Mouse (Mus musculus) neural tube, postnatal 0 days (tissue): ENCODE measurements around the gene Sacs. TPM values are rescaled to one million over a fixed set of nuclear protein-coding genes. Genes with fewer than 3 reads are reported as not detected.

ENCODE experiments used
- polyA plus RNA-seq: library from polyadenylated mRNA; unstranded; fragments of >200 nt; fragmentation: Nextera tagmentation; extraction: Ambion mirVana; gene quantifications from 2 replicates; pipeline ENCODE4 v1.2.1, GENCODE M21; 2015

The Sacs gene
- 8.9 and 9.6 TPM in 2 replicates for polyA plus RNA-seq

DNA sequence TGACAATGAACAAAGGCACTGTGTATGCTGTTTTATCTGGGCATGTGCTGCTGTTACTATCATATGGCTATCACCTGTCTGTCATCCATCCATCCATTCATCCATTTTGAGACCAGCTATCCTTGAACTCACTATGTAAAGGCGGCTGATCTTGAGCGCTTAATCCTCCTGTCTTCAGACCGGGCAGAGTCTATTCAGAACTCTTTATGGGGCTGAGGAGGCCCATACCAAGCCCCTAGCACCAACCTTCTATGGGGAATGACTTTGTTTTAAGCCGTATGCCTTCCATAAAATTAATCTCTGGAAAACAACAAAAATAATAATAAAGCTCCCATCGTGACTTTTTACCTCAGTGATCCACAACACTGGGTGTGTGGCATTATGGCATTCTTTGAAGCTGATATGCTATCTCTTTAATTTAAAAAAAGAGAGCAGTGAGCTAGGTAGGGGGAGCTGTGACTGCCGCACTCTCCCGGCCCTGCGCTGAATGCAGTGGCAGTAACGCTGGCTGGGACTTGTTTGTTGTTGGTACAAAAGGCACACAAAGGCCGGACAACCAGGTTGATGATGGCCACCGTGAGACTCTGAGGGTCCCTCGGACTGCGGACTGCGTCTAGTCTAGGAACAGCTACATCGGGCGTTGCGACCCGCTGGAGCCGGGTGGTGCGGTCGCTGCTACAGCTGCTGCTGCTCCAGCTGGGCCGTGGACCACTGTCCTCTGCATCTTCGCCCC is at the start of gene Sacs:
Sacs (plus strand) TSS at position 464 of the 733 bp plus-strand sequence.

DNA sequence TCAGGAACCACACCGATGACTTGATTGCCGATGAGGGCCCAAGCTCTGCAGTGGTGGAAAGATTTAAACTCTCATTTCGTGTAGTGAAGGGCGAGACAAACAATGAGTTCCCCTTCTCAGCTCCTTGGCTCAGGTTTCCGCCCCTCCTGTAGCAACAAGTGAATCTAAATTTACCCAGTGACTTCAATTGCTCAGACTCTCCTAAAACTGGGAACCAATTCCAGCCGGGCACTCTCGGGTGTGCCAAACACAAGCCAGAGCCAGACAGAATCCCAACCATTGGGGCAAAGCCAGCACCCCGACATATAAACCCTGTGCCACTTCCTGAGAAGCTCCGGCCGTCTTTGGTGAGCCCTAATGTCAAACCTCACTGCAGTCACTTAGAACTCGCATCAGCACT is 120.1 kb downstream of the Sacs start, which contains the start of gene Sgcg:
Sgcg (minus strand) TSS at position 139 of the 400 bp plus-strand sequence.

Other genes starting within 250 kb of the Sacs start
- 30.6 and 31.0 TPM in 2 replicates for gene Tnfrsf19, start 92.0 kb upstream of the Sacs start, polyA plus RNA-seq
- 0.75 and 0.83 TPM in 2 replicates for gene Sgcg, start 120.0 kb downstream of the Sacs start, polyA plus RNA-seq
- gene Arl11, start 171.3 kb downstream of the Sacs start, polyA plus RNA-seq, result 0.61 and 0.94 TPM in 2 replicates
- gene Ebpl, start 222.0 kb downstream of the Sacs start, polyA plus RNA-seq, result 13.4 and 13.5 TPM in 2 replicates